Mouse (Mus musculus) midbrain, postnatal 0 days (tissue): ENCODE measurements around the gene Gm2381. TPM values are rescaled to one million over a fixed set of nuclear protein-coding genes. Genes with fewer than 3 reads are reported as not detected.
"Not testable (repeated sequence)": the region's sequence is repeated elsewhere in the genome, so short reads cannot be mapped to it uniquely, and the experiment has no call there.

Experiments
- ATAC-seq: fragments of 200-750 bp; cut with Nextera tagmentation; 2 replicates; pipeline ENCODE4 v1.8.0; 2017; ENCODE audit warnings: moderate number of reproducible peaks, mild to moderate bottlenecking, moderate TSS enrichment, moderate library complexity; ENCODE audit not compliant: low FRiP score
- DNase-seq: peaks from one replicate; pipeline ENCODE4 v3.0.0-alpha.2; 2015; ENCODE audit warnings: low spot score
- H3K27ac ChIP-seq: fragments of 300-500 bp; sonication (generic); 2 replicates; pipeline ENCODE4 v1.5.1; 2014; ENCODE audit warnings: low read depth, mild to moderate bottlenecking, low read length, mixed read lengths
- H3K27me3 ChIP-seq: fragments of 300-500 bp; sonication (generic); 2 replicates; pipeline ENCODE4 v1.6.1; 2014; ENCODE audit warnings: low read length, control low read depth, mixed read lengths; ENCODE audit not compliant: insufficient read depth
- H3K36me3 ChIP-seq: fragments of 300-500 bp; sonication (generic); 2 replicates; pipeline ENCODE4 v1.6.1; 2014; ENCODE audit warnings: low read length, control low read depth, mixed read lengths; ENCODE audit not compliant: insufficient read depth
- H3K4me1 ChIP-seq: fragments of 300-500 bp; sonication (generic); 2 replicates; pipeline ENCODE4 v1.6.1; 2014; ENCODE audit warnings: mild to moderate bottlenecking, control low read depth, antibody characterized with exemption, low read length, mixed read lengths; ENCODE audit not compliant: insufficient read depth
- H3K4me2 ChIP-seq: fragments of 300-500 bp; sonication (generic); 2 replicates; pipeline ENCODE4 v1.6.1; 2014; ENCODE audit warnings: low read depth, mild to moderate bottlenecking, low read length, mixed read lengths; ENCODE audit not compliant: poor library complexity, severe bottlenecking
- H3K4me3 ChIP-seq: fragments of 300-500 bp; sonication (generic); 2 replicates; pipeline ENCODE4 v1.5.1; 2014; ENCODE audit warnings: low read depth, mild to moderate bottlenecking, low read length, moderate library complexity
- H3K9ac ChIP-seq: fragments of 300-500 bp; sonication (generic); replicated peaks from 2 replicates; pipeline ENCODE4 v1.6.1; 2014; ENCODE audit warnings: mild to moderate bottlenecking, low read length, moderate library complexity, mixed read lengths; ENCODE audit not compliant: poor library complexity, severe bottlenecking
- H3K9me3 ChIP-seq: fragments of 300-500 bp; sonication (generic); 2 replicates; pipeline ENCODE4 v1.6.1; 2016; ENCODE audit warnings: low read length, control low read depth
- CTCF ChIP-seq: IDR thresholded peaks from 2 replicates; pipeline ENCODE4 v1.5.1; 2016; ENCODE audit warnings: antibody characterized with exemption, mild to moderate bottlenecking
- WGBS: fragments of 180-500 bp; shearing (Covaris S2); extraction: QIAGEN DNeasy Blood & Tissue Kit; methylation state at CpG from one replicate; pipeline ENCODE4 v1.1.7; 2014; 5-methylcytosine and 5-hydroxymethylcytosine counted together
- polyA plus RNA-seq: library from polyadenylated mRNA; unstranded; fragments of >200 nt; fragmentation: Nextera tagmentation; extraction: Ambion mirVana; gene quantifications from 2 replicates; pipeline ENCODE4 v1.2.1, GENCODE M21; 2015
- total RNA-seq: library from RNA; depleted of rRNA; stranded (reverse); fragments of >200 nt; gene quantifications from 2 replicates; pipeline ENCODE4 v1.2.3, GENCODE M21; 2014; rRNA removed

Gm2381 gene
- total RNA-seq, result not detected in 2 replicates
- not detected in 2 replicates for polyA plus RNA-seq

- H3K9me3 ChIP-seq, H3K27ac ChIP-seq, H3K9ac ChIP-seq, H3K36me3 ChIP-seq, H3K27me3 ChIP-seq, DNase-seq, H3K4me2 ChIP-seq, ATAC-seq, H3K4me3 ChIP-seq, H3K4me1 ChIP-seq: not testable (repeated sequence)
- 78% methylated on average over 8 of the region's 8 CpGs for WGBS
Measured at GRCm38 (mm10) chr7:42866801-42867458, at the start of gene Gm2381. Gene Gm2381 (minus strand): TSS chr7:42867234.

GRCm38 (mm10) chr7:42898067-42898466 is 31.0 kb upstream of the Gm2381 start:
- not testable (repeated sequence) for H3K27ac ChIP-seq, H3K36me3 ChIP-seq, H3K27me3 ChIP-seq, ATAC-seq, H3K4me1 ChIP-seq, H3K4me2 ChIP-seq, H3K4me3 ChIP-seq, H3K9ac ChIP-seq, DNase-seq, H3K9me3 ChIP-seq
- WGBS, result 86% methylated on average over 2 of the region's 2 CpGs

- Histone ChIP-seq H3K9ac (no peak overlapping the region), H3K4me3 (no peak overlapping the region), H3K9me3 (peaks cover 10% of the 10 kb centered on the region), H3K4me1 (no peaks in the 10 kb centered on the region), H3K36me3 (no peaks in the 10 kb centered on the region), H3K4me2 (no peak overlapping the region), H3K27me3 (no peaks in the 10 kb centered on the region), H3K27ac (no peak overlapping the region)
- ATAC-seq (no peak; the same call in 1 of the 2 replicates), DNase-seq (no peak)
- 57% methylated on average over 22 of the region's 23 CpGs for WGBS
- no peak for TF ChIP-seq CTCF
Measured at GRCm38 (mm10) chr7:42878090-42878489, 11.1 kb upstream of the Gm2381 start.

- not testable (repeated sequence) for H3K4me3 ChIP-seq, H3K36me3 ChIP-seq, H3K27me3 ChIP-seq, H3K27ac ChIP-seq, H3K4me2 ChIP-seq, H3K9me3 ChIP-seq, ATAC-seq, H3K4me1 ChIP-seq, DNase-seq, H3K9ac ChIP-seq
Measured at GRCm38 (mm10) chr7:42838366-42838765, 28.7 kb downstream of the Gm2381 start.

- H3K4me3 ChIP-seq, result no peak overlapping the region
- 72% methylated on average over 3 of the region's 3 CpGs for WGBS
- H3K9me3 ChIP-seq, result peaks cover 14% of the 10 kb centered on the region; the same call in 1 of the 2 replicates
- no peak overlapping the region for H3K9ac ChIP-seq
- H3K4me1 ChIP-seq, result no peaks in the 10 kb centered on the region
- ATAC-seq (no peak), DNase-seq (no peak)
- TF ChIP-seq CTCF, result no peak
- no peaks in the 10 kb centered on the region for H3K36me3 ChIP-seq
- no peak overlapping the region for H3K27ac ChIP-seq
- H3K4me2 ChIP-seq, result no peak overlapping the region
- H3K27me3 ChIP-seq, result no peaks in the 10 kb centered on the region
Measured at GRCm38 (mm10) chr7:42832221-42832620, 34.8 kb downstream of the Gm2381 start.

GRCm38 (mm10) chr7:42793425-42793824 is 73.6 kb downstream of the Gm2381 start, which contains the start of gene Vmn2r62:
Gene Vmn2r62 (minus strand): TSS chr7:42793525.
- not testable (repeated sequence) for H3K27ac ChIP-seq, H3K9ac ChIP-seq, H3K4me2 ChIP-seq, H3K36me3 ChIP-seq, H3K4me1 ChIP-seq, H3K9me3 ChIP-seq, H3K27me3 ChIP-seq, DNase-seq, ATAC-seq, H3K4me3 ChIP-seq
- WGBS, result no CpG with 5 or more reads among the region's 1 CpGs

Other genes with a start within 250 kb of the Gm2381 start
- gene Zfp976, start 224.6 kb downstream of the Gm2381 start, total RNA-seq, result 1.9 and 2.7 TPM in 2 replicates
- 1.8 and 2.5 TPM in 2 replicates for gene Zfp976, start 224.6 kb downstream of the Gm2381 start, polyA plus RNA-seq
- gene Zfp975, start 174.5 kb downstream of the Gm2381 start, total RNA-seq, result 4.3 and 6.3 TPM in 2 replicates
- 6.8 and 7.5 TPM in 2 replicates for gene Zfp975, start 174.5 kb downstream of the Gm2381 start, polyA plus RNA-seq
- gene Gm17067, start 140.2 kb downstream of the Gm2381 start, total RNA-seq, result not detected in 2 replicates
- not detected in 2 replicates for gene Gm17067, start 140.2 kb downstream of the Gm2381 start, polyA plus RNA-seq
- gene Vmn2r62, start 73.7 kb downstream of the Gm2381 start, total RNA-seq, result not detected in 2 replicates
- not detected in 2 replicates for gene Vmn2r62, start 73.7 kb downstream of the Gm2381 start, polyA plus RNA-seq
- gene Vmn2r63, start 66.6 kb upstream of the Gm2381 start, total RNA-seq, result not detected in 2 replicates
- gene Vmn2r63, start 66.6 kb upstream of the Gm2381 start, polyA plus RNA-seq, result not detected in 2 replicates
- gene Gm9268, start 151.5 kb upstream of the Gm2381 start, total RNA-seq, result not detected in 2 replicates
- gene Gm9268, start 151.5 kb upstream of the Gm2381 start, polyA plus RNA-seq, result not detected in 2 replicates
- gene Zfp936, start 247.0 kb upstream of the Gm2381 start, total RNA-seq, result not detected in 2 replicates
- gene Zfp936, start 247.0 kb upstream of the Gm2381 start, polyA plus RNA-seq, result not detected in 2 replicates